Mouse (Mus musculus) olfactory bulb, adult 2 months (tissue): ENCODE results near the gene Gm45261. TPM values are rescaled to one million over a fixed set of nuclear protein-coding genes. Genes with fewer than 3 reads are reported as not detected.
A peak's percentile ranks its signal among the peaks of the same experiment; 100 is the strongest.

Experiments
- H3K27ac ChIP-seq: fragments of 200-500 bp; 2 replicates; pipeline ENCODE4 v1.5.1; 2012; ENCODE audit warnings: low read depth, low read length; ENCODE audit not compliant: insufficient read depth
- H3K4me1 ChIP-seq: fragments of 200-500 bp; 2 replicates; pipeline ENCODE4 v1.6.1; 2012; ENCODE audit warnings: low read length; ENCODE audit not compliant: control insufficient read depth, insufficient read depth
- H3K4me3 ChIP-seq: fragments of 200-500 bp; 2 replicates; pipeline ENCODE4 v1.5.1; 2012; ENCODE audit warnings: mild to moderate bottlenecking, low read depth, low read length, moderate library complexity; ENCODE audit not compliant: insufficient read depth
- CTCF ChIP-seq: fragments of 200-500 bp; IDR thresholded peaks from 2 replicates; pipeline ENCODE4 v1.5.1; 2012; ENCODE audit warnings: low read depth, mild to moderate bottlenecking, low read length, moderate library complexity; ENCODE audit not compliant: insufficient read depth
- POLR2A ChIP-seq: fragments of 200-500 bp; IDR thresholded peaks from 2 replicates; pipeline ENCODE4 v1.6.1; 2012; ENCODE audit warnings: mild to moderate bottlenecking, low read depth, low read length, moderate library complexity; ENCODE audit not compliant: insufficient read depth
- WGBS: fragments of 180-500 bp; shearing (Covaris S2); methylation state at CpG from one replicate; pipeline ENCODE4 v1.1.7; 2018; 5-methylcytosine and 5-hydroxymethylcytosine counted together
- polyA plus RNA-seq: library from polyadenylated mRNA; stranded (reverse); fragments of >200 nt; gene quantifications from 2 replicates; pipeline ENCODE4 v1.2.4, GENCODE M21; 2012; ENCODE audit warnings: low replicate concordance; ENCODE audit not compliant: missing spikeins, insufficient read depth, insufficient read length

Gene Gm45261
- polyA plus RNA-seq, 1 experiment: not detected

DNA sequence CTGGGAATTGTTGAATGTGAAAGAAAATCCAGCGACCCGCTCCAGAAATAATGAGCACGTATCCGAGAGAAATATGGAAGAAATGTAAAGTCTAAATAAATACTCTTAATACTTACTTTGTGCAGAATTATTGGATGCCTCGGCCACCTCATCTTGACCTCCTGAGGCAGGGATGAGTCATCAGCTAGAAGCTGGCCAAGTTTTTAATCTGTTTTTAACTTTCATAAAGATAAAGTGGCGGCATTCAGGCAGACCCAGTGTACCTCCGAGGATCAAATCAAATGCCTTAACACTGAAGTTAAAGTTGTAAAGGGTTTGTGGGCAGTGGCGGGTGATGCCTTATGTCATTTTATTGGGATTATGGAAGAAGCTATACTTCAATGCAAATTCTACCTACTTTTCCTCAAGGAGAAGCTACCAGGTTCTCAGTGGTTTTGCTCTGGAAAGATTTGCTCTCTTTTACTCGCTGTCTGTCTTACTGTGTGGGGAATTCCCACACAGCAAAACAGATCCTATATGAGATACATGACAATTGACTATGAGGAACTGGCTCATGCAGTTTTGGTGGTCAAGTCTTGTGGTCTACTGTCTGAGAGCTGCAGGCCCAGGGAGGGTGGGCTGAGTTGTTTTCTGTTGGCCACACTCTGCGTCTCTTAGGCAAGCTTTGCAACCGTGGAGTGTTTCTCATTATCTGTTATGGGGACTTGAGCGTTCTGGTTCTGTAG lies 42.8 kb downstream of the Gm45261 start:
- no peak for TF ChIP-seq POLR2A

DNA sequence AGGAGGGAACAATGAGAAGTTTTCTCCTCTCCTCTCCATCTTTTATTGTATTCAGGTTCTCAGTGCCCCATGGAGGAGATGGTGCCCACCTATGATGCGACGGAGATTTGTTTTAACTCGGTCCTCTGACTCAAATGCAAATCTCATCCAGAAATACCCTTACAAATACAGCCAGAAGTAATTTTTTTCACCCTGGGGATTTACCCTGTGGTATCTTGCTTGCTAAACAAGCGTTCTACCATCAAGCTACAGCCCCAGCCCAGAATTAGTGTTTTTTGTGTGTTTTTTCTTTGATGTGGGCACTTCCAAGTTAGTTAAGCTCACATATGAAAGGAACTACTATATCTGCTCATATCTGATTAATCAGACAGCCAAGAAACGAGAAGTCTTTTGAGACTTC lies 44.9 kb downstream of the Gm45261 start:
- H3K27ac ChIP-seq: no peak overlapping the region
- H3K4me1 ChIP-seq: no peaks in the 10 kb centered on the region
- 38% methylated on average over 5 of the region's 5 CpGs for WGBS
- TF ChIP-seq POLR2A: no peak
- no peak for TF ChIP-seq CTCF
- no peak overlapping the region for H3K4me3 ChIP-seq

More for the DNA sequence above, 42.8 kb downstream of the Gm45261 start:
- Histone ChIP-seq H3K27ac (no peak overlapping the region), H3K4me1 (no peaks in the 10 kb centered on the region), H3K4me3 (no peak overlapping the region)
- 88% methylated on average over 12 of the region's 12 CpGs for WGBS

- 83% methylated on average over 2 of the region's 2 CpGs for WGBS
- H3K4me3 ChIP-seq: no peak overlapping the region
- no peak for TF ChIP-seq CTCF
- no peak for TF ChIP-seq POLR2A
- no peak overlapping the region for H3K27ac ChIP-seq
- no peaks in the 10 kb centered on the region for H3K4me1 ChIP-seq
These were observed 48.7 kb downstream of the Gm45261 start for GRCm38 (mm10) chr1:80412521-80412920.

DNA sequence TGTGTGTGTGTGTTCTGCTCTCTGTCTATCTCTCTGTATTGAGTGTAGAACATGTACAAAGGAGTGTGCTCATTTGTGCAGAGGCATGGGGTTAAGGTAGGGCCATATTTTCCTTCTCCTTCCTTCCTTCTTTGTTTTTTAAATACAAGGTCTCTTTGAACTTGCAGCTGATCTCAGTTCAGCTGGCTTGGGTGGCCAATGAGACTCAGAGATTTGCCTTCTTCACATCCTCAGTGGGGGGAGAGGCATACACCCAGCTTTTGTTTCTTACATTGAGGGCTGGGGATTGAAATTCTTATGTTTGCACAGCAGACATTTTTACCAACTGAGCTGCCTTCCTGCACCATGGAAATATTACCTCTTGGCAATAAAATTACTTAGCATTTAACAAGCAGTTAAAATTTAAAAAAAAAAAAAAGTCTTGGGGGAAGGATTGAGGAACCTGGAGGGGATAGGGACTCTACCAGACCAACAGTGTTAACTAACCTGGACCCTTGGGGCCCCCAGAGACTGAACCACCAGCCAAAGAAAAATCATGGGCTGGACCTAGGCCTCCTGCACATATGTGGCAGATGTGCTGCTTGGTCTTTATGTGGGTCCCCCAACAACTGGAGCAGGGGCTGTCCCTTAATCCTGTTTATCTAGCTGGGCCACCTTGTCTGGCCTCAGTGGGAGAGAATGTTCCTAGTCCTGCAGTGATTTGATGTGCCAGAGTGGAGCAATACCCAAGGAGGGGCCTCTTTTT lies 50.8 kb downstream of the Gm45261 start:
- H3K4me3 ChIP-seq: no peak overlapping the region
- H3K27ac ChIP-seq: no peak overlapping the region
- H3K4me1 ChIP-seq: no peaks in the 10 kb centered on the region
- no peak for TF ChIP-seq CTCF
- no peak for TF ChIP-seq POLR2A

- H3K27ac ChIP-seq: no peak overlapping the region
These were observed 51.7 kb downstream of the Gm45261 start for GRCm38 (mm10) chr1:80409467-80410105.

GRCm38 (mm10) chr1:80408586-80408985 lies 52.7 kb downstream of the Gm45261 start:
- 9% methylated on average over 3 of the region's 3 CpGs for WGBS
- TF ChIP-seq CTCF: peak; percentile 9; the same call in 1 of the 2 replicates
- no peak for TF ChIP-seq POLR2A
- H3K4me1 ChIP-seq: no peaks in the 10 kb centered on the region
- H3K27ac ChIP-seq: no peak overlapping the region
- no peak overlapping the region for H3K4me3 ChIP-seq

More at GRCm38 (mm10) chr1:80409467-80410105, 51.7 kb downstream of the Gm45261 start:
- WGBS: 61% methylated on average over 6 of the region's 6 CpGs
- TF ChIP-seq CTCF: no peak
- TF ChIP-seq POLR2A: no peak
- H3K4me1 ChIP-seq: no peaks in the 10 kb centered on the region
- H3K4me3 ChIP-seq: no peak overlapping the region

DNA sequence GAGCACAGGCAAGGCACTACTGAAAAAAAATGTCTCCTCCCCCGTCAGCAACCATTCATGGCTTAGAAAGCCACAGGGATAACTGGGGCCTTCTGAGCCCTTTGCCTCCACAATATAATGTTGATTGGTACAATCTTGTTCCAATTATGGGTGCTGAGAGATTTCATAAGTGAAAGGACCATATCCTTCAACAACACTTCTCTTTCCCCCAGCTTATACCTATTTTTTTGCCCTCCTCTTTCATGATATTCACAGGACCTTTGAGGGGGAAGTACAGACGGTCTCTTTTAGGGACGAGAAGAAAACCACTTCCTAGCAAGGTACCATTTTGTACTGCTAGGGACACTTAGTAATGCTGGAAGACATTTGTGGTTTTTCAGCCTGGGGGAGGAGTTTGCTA lies 57.1 kb downstream of the Gm45261 start:
- H3K27ac ChIP-seq: no peak overlapping the region
- no peak overlapping the region for H3K4me3 ChIP-seq
- H3K4me1 ChIP-seq: no peaks in the 10 kb centered on the region
- no peak for TF ChIP-seq POLR2A
- no peak for TF ChIP-seq CTCF
- WGBS: 87% methylated on average over 3 of the region's 3 CpGs

- 82% methylated on average over 3 of the region's 3 CpGs for whole genome bisulfite sequencing
- TF ChIP-seq POLR2A: no peak
- TF ChIP-seq CTCF: no peak
- Histone ChIP-seq H3K27ac (no peak overlapping the region), H3K4me1 (no peaks in the 10 kb centered on the region), H3K4me3 (no peak overlapping the region)
These were observed 57.8 kb downstream of the Gm45261 start for GRCm38 (mm10) chr1:80403366-80403893.

DNA sequence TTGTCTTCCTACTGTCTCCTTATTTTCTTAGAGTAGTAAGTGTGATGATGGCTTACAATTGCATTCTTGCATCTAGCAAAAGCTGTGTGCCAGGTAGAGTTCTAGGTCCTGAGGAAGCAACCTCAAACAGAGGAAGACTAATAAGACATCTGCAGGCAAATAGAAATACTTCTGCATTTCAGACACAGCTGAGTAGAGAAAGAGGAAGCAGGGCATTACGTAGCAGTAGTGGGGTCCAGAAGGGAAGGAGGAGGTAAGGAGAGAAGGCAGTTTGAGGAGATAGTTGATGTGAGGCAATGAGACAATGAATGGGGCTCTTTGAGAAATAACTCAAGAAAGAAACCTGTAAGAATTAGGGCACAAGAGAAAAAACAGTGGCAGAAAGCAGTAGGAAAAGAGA lies 59.3 kb downstream of the Gm45261 start:
- TF ChIP-seq CTCF: no peak
- no peak for TF ChIP-seq POLR2A
- WGBS: 85% methylated on average over 1 of the region's 1 CpGs
- H3K27ac ChIP-seq: no peak overlapping the region

More for the DNA sequence above, 59.3 kb downstream of the Gm45261 start:
- Histone ChIP-seq H3K4me3 (no peak overlapping the region), H3K4me1 (no peaks in the 10 kb centered on the region)

Other genes with a start within 250 kb of the Gm45261 start
- gene Fam124b, start 243.0 kb downstream of the Gm45261 start, polyA plus RNA-seq: not detected in 2 replicates
- 477 TPM in 1 of 2 replicates, not detected in the other for gene Cul3, start 121.0 kb downstream of the Gm45261 start, polyA plus RNA-seq